Mouse (Mus musculus): ENCODE data around the gene Cdsn.

- TF ChIP-seq GATA1 (IDR thresholded peaks at IDR 0.05; ENCODE audit: borderline replicate concordance, low read length) (no peak), FLI1 (IDR thresholded peaks at IDR 0.05; ENCODE audit: low read length) (no peak)
Measured at GRCm38 (mm10) chr17:35543412-35543861, 8.5 kb upstream of the Cdsn start.
